Mouse (Mus musculus) limb, embryonic 14.5 days (tissue): ENCODE measurements around the gene Ramp2. TPM values are rescaled to one million over a fixed set of nuclear protein-coding genes. Genes with fewer than 3 reads are reported as not detected.

Experiments used
- ATAC-seq: fragments of 200-750 bp; cut with Nextera tagmentation; 2 replicates; pipeline ENCODE4 v1.8.0; 2017; ENCODE audit warnings: low read depth, moderate number of reproducible peaks, moderate TSS enrichment; ENCODE audit not compliant: low FRiP score
- DNase-seq: peaks from one replicate; pipeline ENCODE4 v3.0.0-alpha.2; 2015; ENCODE audit warnings: low spot score
- H3K27ac ChIP-seq: fragments of 300-500 bp; sonication (generic); replicated peaks from 2 replicates; pipeline ENCODE4 v1.5.1; 2014; ENCODE audit warnings: low read depth, mild to moderate bottlenecking, low read length, moderate library complexity, mixed read lengths
- H3K27me3 ChIP-seq: fragments of 300-500 bp; sonication (generic); 2 replicates; pipeline ENCODE4 v1.6.1; 2014; ENCODE audit warnings: low read length, mixed read lengths; ENCODE audit not compliant: control insufficient read depth, insufficient read depth
- H3K36me3 ChIP-seq: fragments of 300-500 bp; sonication (generic); 2 replicates; pipeline ENCODE4 v1.6.1; 2014; ENCODE audit warnings: mild to moderate bottlenecking, low read length, moderate library complexity, mixed read lengths; ENCODE audit not compliant: control insufficient read depth, insufficient read depth
- H3K4me1 ChIP-seq: fragments of 300-500 bp; sonication (generic); 2 replicates; pipeline ENCODE4 v1.6.1; 2014; ENCODE audit warnings: antibody characterized with exemption, low read length, mixed read lengths; ENCODE audit not compliant: control insufficient read depth, insufficient read depth
- H3K4me2 ChIP-seq: fragments of 300-500 bp; sonication (generic); replicated peaks from 2 replicates; pipeline ENCODE4 v1.6.1; 2014; ENCODE audit warnings: low read depth, mild to moderate bottlenecking, low read length, moderate library complexity; ENCODE audit not compliant: severe bottlenecking
- H3K4me3 ChIP-seq: fragments of 300-500 bp; sonication (generic); replicated peaks from 2 replicates; pipeline ENCODE4 v1.5.1; 2014; ENCODE audit warnings: low read length
- H3K9ac ChIP-seq: fragments of 300-500 bp; sonication (generic); 2 replicates; pipeline ENCODE4 v1.6.1; 2014; ENCODE audit warnings: mild to moderate bottlenecking, low read depth, low read length, moderate library complexity; ENCODE audit not compliant: severe bottlenecking
- H3K9me3 ChIP-seq: fragments of 300-500 bp; sonication (generic); 2 replicates; pipeline ENCODE4 v1.6.1; 2016; ENCODE audit warnings: low read length; ENCODE audit not compliant: control insufficient read depth
- POLR2A ChIP-seq: fragments of 200-500 bp; IDR thresholded peaks from 2 replicates; pipeline ENCODE4 v1.8.0; 2012; ENCODE audit warnings: inconsistent platforms, mild to moderate bottlenecking, moderate library complexity, borderline replicate concordance; ENCODE audit not compliant: insufficient read depth, insufficient read length; ENCODE audit errors: extremely low read depth
- WGBS: fragments of 180-500 bp; shearing (Covaris S2); extraction: QIAGEN DNeasy Blood & Tissue Kit; methylation state at CpG from one replicate; pipeline ENCODE4 v1.1.7; 2014; 5-methylcytosine and 5-hydroxymethylcytosine counted together
- polyA plus RNA-seq, 2 experiments: library from polyadenylated mRNA; depleted of rRNA in 1 of 2; stranded (reverse) in 1 of 2; unstranded in 1 of 2; fragments of >200 nt; fragmentation: Nextera tagmentation in 1 of 2; extraction: Ambion mirVana in 1 of 2; gene quantifications; 2 replicates each; pipeline versions ENCODE4 v1.2.1 to v1.2.3; 2012 to 2014

The Ramp2 gene
- polyA plus RNA-seq, 2 experiments, result 89.4 to 98.9 TPM

DNA sequence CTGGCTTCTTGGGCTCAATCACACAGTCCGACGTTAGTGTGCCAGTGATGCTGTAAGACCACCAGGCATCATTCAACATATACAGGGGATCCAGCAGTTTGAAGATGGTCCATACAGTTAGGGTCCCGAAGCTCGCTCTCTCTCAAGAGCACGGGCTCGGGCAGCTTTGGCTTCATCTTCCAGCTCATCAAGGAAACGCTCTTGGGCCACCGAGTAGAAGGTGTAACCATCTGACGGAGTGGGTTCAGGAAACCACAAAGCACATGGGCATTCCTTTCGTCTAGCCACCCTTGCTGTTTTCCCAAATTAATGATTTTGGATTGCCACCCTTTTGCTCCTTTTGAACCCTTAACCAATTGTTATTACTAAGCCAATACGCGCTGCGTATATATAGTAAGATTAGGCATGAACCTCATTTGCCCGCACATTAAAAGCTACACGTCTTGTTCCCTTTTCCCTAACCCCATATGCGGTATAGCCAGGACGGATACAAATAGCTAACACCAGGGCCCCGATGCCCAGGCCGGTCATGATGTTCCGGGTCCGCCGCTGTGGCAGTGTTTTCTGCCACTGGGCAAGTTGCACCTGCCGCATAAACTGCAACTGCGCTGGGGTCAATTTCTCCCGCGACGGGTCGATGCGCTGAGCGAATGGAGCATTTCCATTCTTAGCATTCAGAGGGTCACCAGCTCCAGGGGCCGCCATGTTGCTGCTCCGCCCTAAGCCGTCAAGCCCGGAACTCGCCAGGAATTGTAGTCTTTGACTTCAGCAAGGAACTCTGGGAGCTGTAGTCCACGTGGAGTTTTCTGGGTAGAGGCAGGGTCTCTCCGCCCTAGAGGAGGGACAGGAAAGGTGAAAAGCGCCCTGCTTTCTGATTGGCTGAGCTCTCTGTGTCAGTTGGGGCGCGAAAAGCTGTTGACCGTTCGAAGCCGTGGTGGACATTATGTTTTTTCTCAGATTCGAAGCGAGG, 32.7 kb downstream of the Ramp2 start, which contains the start of the genes Cntd1 and Coa3:
Gene Cntd1 (plus strand): TSS at position 790 of the 970 bp plus-strand sequence.
Gene Coa3 (minus strand): TSS at position 892 of the 970 bp plus-strand sequence.
- H3K27ac ChIP-seq, result no peak within 1 kb of the TSS
- H3K9ac ChIP-seq, result peak within 1 kb of the TSS; percentile 66
- ATAC-seq (peak; percentile 97), DNase-seq (peak; percentile 96)
- no peak; the same call in 1 of the 2 replicates for TF ChIP-seq POLR2A
- 8% methylated on average over 45 of the region's 45 CpGs for WGBS
- no peaks in the 10 kb centered on the region for H3K27me3 ChIP-seq
- H3K4me2 ChIP-seq, result peak within 1 kb of the TSS; percentile 60
- H3K36me3 ChIP-seq, result 0 out of 2 replicates have a peak, but pooled peaks cover 8% of the 10 kb centered on the region
- peaks cover 18% of the 10 kb centered on the region for H3K4me1 ChIP-seq
- H3K4me3 ChIP-seq, result peak within 1 kb of the TSS; percentile 67
- H3K9me3 ChIP-seq, result no peaks in the 10 kb centered on the region

GRCm38 (mm10) chr11:101279193-101279569, 33.4 kb downstream of the Ramp2 start:
- DNase-seq (no peak), ATAC-seq (no peak)
- Histone ChIP-seq H3K4me3 (peak overlapping the region; percentile 67), H3K9me3 (no peaks in the 10 kb centered on the region), H3K27ac (no peak overlapping the region), H3K4me1 (peaks cover 18% of the 10 kb centered on the region), H3K27me3 (no peaks in the 10 kb centered on the region), H3K36me3 (0 out of 2 replicates have a peak, but pooled peaks cover 5% of the 10 kb centered on the region), H3K9ac (no peak overlapping the region), H3K4me2 (peak overlapping the region; percentile 60)
- TF ChIP-seq POLR2A, result no peak
- WGBS, result 66% methylated on average over 14 of the region's 14 CpGs

DNA sequence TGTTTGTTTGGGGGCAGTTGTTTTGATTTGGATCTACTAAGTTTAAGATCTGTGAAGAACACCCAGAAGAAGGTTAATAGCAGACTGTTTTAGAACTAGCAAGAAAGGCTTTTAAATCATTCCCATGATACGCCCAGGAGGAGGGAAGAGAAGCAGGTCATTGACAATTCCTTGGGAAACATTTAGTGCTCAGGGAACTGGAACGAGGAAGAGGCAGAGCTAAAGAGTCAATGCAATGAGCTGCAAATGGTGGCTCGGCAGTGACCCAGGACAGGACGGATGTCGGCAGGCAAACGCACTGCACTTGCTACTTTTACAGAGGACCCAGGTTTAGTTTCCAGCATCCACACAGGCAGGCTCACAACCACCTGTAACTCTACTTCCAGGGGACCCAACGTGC, 35.0 kb downstream of the Ramp2 start:
- no peak overlapping the region for H3K9ac ChIP-seq
- H3K4me3 ChIP-seq, result no peak overlapping the region
- no peak overlapping the region for H3K4me2 ChIP-seq
- 0 out of 2 replicates have a peak, but pooled peaks cover 5% of the 10 kb centered on the region for H3K36me3 ChIP-seq
- H3K4me1 ChIP-seq, result peaks cover 18% of the 10 kb centered on the region
- DNase-seq (no peak), ATAC-seq (no peak)
- WGBS, result 44% methylated on average over 7 of the region's 7 CpGs
- no peak overlapping the region for H3K27ac ChIP-seq
- no peaks in the 10 kb centered on the region for H3K9me3 ChIP-seq
- no peak for TF ChIP-seq POLR2A
- H3K27me3 ChIP-seq, result no peaks in the 10 kb centered on the region

DNA sequence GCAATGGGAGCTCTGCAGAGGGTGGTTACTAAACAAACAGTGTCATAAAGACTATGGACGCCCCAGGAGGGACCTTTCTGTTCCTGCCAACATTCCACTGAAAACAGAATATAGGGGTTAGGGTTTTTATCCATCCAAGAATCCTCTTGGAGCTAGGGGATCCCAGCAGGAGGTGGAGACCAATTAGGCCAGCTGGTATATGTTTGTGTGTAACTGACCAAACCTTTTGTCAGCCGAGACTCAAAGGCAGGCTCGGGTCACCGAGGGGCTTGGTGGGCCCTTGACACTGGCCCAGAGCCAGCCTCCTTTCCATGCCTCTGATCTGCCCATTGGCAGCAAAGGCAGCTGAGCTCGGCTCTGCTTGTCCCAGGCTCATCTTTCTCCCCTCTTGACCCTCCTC, 37.1 kb downstream of the Ramp2 start:
- DNase-seq, result no peak
- peaks cover 7% of the 10 kb centered on the region for H3K36me3 ChIP-seq
- H3K9me3 ChIP-seq, result no peaks in the 10 kb centered on the region
- no peak overlapping the region for H3K4me3 ChIP-seq
- H3K27ac ChIP-seq, result no peak overlapping the region
- no peak for TF ChIP-seq POLR2A
- H3K9ac ChIP-seq, result no peak overlapping the region
- no peaks in the 10 kb centered on the region for H3K27me3 ChIP-seq
- H3K4me1 ChIP-seq, result peaks cover 8% of the 10 kb centered on the region
- 32% methylated on average over 5 of the region's 5 CpGs for WGBS
- no peak for ATAC-seq
- no peak overlapping the region for H3K4me2 ChIP-seq

DNA sequence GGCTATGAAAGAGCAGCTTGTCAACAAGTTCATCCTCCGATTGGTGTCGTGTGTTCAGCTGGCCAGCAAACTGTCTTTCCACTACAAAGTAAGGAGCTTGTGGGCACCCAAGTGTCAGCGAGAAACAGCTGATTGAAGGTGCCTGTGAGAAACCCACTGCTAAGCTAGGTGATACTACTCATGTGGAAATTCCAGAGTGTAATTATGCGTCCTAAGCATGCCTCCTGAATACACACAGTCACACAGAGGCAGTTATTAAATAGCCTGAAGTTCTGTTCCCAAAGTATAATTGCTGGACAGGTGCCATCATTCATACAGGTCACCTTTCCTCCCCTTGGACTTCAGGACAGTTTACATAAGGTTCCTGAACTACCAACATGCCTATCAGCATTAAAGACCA, 38.0 kb downstream of the Ramp2 start:
- no peak for ATAC-seq
- no peak for TF ChIP-seq POLR2A
- 70% methylated on average over 4 of the region's 4 CpGs for WGBS

More for the DNA sequence above, 38.0 kb downstream of the Ramp2 start:
- Histone ChIP-seq H3K36me3 (peaks cover 15% of the 10 kb centered on the region), H3K4me3 (no peak overlapping the region), H3K4me1 (peaks cover 4% of the 10 kb centered on the region), H3K9ac (no peak overlapping the region), H3K9me3 (no peaks in the 10 kb centered on the region), H3K27ac (no peak overlapping the region), H3K27me3 (no peaks in the 10 kb centered on the region), H3K4me2 (no peak overlapping the region)
- no peak for DNase-seq
